Mouse (Mus musculus): Measurements from ENCODE around the gene Gm6164. TPM values are rescaled to one million over a fixed set of nuclear protein-coding genes. Genes with fewer than 3 reads are reported as not detected.
"Not testable (repeated sequence)": the region's sequence is repeated elsewhere in the genome, so short reads cannot be mapped to it uniquely, and the experiment has no call there.

Gm6164 gene
- polyA plus RNA-seq (2012; ENCODE audit: insufficient read depth, insufficient read length, missing spikeins), result not detected in 2 replicates

DNA sequence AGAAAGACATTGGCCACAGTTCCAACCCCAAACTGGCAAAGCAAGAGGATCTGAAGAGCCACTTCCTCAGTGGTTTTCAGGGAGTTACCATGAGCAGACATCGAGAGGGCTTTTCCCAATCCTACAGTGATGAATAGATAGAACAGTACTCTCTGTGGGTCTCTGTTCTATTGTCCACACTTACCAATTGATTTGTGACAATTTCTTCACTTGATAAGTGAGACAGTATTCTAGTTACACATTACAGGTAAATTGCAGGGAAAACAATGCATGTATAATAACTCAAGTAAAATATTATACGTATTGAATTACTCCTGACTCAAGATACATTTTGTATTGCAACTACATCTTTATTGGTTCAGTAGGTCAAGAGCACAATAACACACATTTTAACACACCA is at the start of gene Gm6164:
Gm6164 (minus strand) TSS at position 101 of the 400 bp plus-strand sequence.
- H3K27ac ChIP-seq (ENCODE audit: insufficient read depth, low read depth, low read length); H3K4me1 ChIP-seq (ENCODE audit: control insufficient read depth, insufficient read depth, low read length); H3K4me3 ChIP-seq (ENCODE audit: insufficient read depth, low read length): not testable (repeated sequence)

DNA sequence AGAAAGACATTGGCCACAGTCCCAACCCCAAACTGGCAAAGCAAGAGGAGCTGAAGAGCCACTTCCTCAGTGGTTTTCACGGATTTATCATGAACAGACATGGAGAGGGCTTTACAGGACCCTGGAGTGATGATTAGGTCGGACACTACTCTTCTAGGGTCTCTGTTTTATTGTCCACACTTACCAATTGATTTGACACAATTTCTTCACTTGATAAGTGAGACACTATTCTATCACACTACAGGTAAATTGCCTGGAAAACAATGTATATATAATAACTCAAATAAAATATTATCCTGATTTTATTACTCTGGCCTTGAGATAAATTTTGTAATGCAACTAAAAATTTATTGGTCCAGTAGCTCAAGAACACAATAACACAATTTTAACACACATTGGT is 28.3 kb upstream of the Gm6164 start, which contains the start of gene Gm4498:
Gm4498 (minus strand) TSS at position 101 of the 400 bp plus-strand sequence.
- H3K4me1 ChIP-seq (ENCODE audit: control insufficient read depth, insufficient read depth, low read length); H3K27ac ChIP-seq (ENCODE audit: insufficient read depth, low read depth, low read length); H3K4me3 ChIP-seq (ENCODE audit: insufficient read depth, low read length): not testable (repeated sequence)

DNA sequence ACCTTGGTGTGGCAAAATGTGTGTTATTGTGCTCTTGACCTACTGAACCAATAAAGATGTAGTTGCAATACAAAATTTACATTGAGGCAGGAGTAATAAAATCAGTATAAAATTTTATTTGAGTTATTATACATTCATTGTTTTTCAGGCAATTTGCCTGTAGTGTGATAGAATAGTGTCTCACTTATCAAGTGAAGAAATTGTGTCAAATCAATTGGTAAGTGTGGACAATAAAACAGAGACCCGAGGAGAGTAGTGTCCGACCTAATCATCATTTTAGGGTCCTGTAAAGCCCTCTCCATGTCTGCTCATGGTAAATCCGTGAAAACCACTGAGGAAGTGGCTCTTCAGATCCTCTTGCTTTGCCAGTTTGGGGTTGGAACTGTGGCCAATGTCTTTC is 12.0 kb downstream of the Gm6164 start, which contains the start of gene Vmn1r95:
Vmn1r95 (plus strand) TSS at position 301 of the 400 bp plus-strand sequence.
- not testable (repeated sequence) for H3K4me1 ChIP-seq (ENCODE audit: control insufficient read depth, insufficient read depth, low read length); H3K4me3 ChIP-seq (ENCODE audit: insufficient read depth, low read length); H3K27ac ChIP-seq (ENCODE audit: insufficient read depth, low read depth, low read length)

DNA sequence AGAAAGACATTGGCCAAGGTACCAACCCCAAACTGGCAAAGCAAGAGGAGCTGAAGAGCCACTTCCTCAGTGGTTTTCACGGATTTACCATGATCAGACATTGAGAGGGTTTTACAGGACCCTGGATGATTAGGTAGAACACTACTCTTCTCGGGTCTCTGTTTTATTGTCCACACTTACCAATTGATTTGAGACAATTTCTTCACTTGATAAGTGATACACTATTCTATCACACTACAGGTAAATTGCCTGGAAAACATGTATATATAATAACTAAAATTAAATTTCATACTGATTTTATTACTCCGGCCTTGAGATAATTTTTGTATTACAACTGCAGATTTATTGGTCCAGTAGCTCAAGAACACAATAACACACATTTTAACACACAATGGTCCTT is 37.1 kb downstream of the Gm6164 start, which contains the start of gene Vmn1r94:
Vmn1r94 (minus strand) TSS at position 101 of the 400 bp plus-strand sequence.
- not testable (repeated sequence) for H3K27ac ChIP-seq (ENCODE audit: insufficient read depth, low read depth, low read length); H3K4me3 ChIP-seq (ENCODE audit: insufficient read depth, low read length); H3K4me1 ChIP-seq (ENCODE audit: control insufficient read depth, insufficient read depth, low read length)

Other genes starting within 250 kb of the Gm6164 start
- not detected in 2 replicates for gene Ceacam20, start 240.2 kb downstream of the Gm6164 start, polyA plus RNA-seq (2012; ENCODE audit: insufficient read depth, insufficient read length, missing spikeins)
- not detected in 2 replicates for gene Nlrp9b, start 214.1 kb downstream of the Gm6164 start, polyA plus RNA-seq (2012; ENCODE audit: insufficient read depth, insufficient read length, missing spikeins)
- not detected in 2 replicates for gene Vmn1r91, start 105.9 kb downstream of the Gm6164 start, polyA plus RNA-seq (2012; ENCODE audit: insufficient read depth, insufficient read length, missing spikeins)
- gene Gm16442, start 83.0 kb downstream of the Gm6164 start, polyA plus RNA-seq (2012; ENCODE audit: insufficient read depth, insufficient read length, missing spikeins), result not detected in 2 replicates
- gene Vmn1r93, start 66.5 kb downstream of the Gm6164 start, polyA plus RNA-seq (2012; ENCODE audit: insufficient read depth, insufficient read length, missing spikeins), result not detected in 2 replicates
- gene Vmn1r94, start 37.2 kb downstream of the Gm6164 start, polyA plus RNA-seq (2012; ENCODE audit: insufficient read depth, insufficient read length, missing spikeins), result not detected in 2 replicates
- not detected in 2 replicates for gene Vmn1r95, start 11.9 kb downstream of the Gm6164 start, polyA plus RNA-seq (2012; ENCODE audit: insufficient read depth, insufficient read length, missing spikeins)
- not detected in 2 replicates for gene Gm4498, start 28.2 kb upstream of the Gm6164 start, polyA plus RNA-seq (2012; ENCODE audit: insufficient read depth, insufficient read length, missing spikeins)
- not detected in 2 replicates for gene Gm5890, start 57.2 kb upstream of the Gm6164 start, polyA plus RNA-seq (2012; ENCODE audit: insufficient read depth, insufficient read length, missing spikeins)
- not detected in 2 replicates for gene Gm4133, start 128.5 kb upstream of the Gm6164 start, polyA plus RNA-seq (2012; ENCODE audit: insufficient read depth, insufficient read length, missing spikeins)
- not detected in 2 replicates for gene Gm5728, start 169.8 kb upstream of the Gm6164 start, polyA plus RNA-seq (2012; ENCODE audit: insufficient read depth, insufficient read length, missing spikeins)
- not detected in 2 replicates for gene Vmn1r100, start 212.3 kb upstream of the Gm6164 start, polyA plus RNA-seq (2012; ENCODE audit: insufficient read depth, insufficient read length, missing spikeins)
- not detected in 2 replicates for gene Vmn1r101, start 237.0 kb upstream of the Gm6164 start, polyA plus RNA-seq (2012; ENCODE audit: insufficient read depth, insufficient read length, missing spikeins)

Data from bone marrow macrophage, adult 2 months (primary cell).